Mouse (Mus musculus) forebrain, embryonic 15.5 days (tissue): ENCODE results near the gene Atpaf1. TPM values are rescaled to one million over a fixed set of nuclear protein-coding genes. Genes with fewer than 3 reads are reported as not detected.

Source experiments
- ATAC-seq: fragments of 200-750 bp; cut with Nextera tagmentation; replicated peaks from 2 replicates; pipeline ENCODE4 v1.8.0; 2017; ENCODE audit warnings: mild to moderate bottlenecking, moderate TSS enrichment, moderate library complexity
- H3K27ac ChIP-seq: fragments of 300-500 bp; sonication (generic); replicated peaks from 2 replicates; pipeline ENCODE4 v1.5.1; 2015; ENCODE audit warnings: mild to moderate bottlenecking, inconsistent platforms
- H3K27me3 ChIP-seq: fragments of 300-500 bp; sonication (generic); 2 replicates; pipeline ENCODE4 v1.6.1; 2015; ENCODE audit warnings: inconsistent platforms
- H3K36me3 ChIP-seq: fragments of 300-500 bp; sonication (generic); 2 replicates; pipeline ENCODE4 v1.6.1; 2015; ENCODE audit warnings: mild to moderate bottlenecking, inconsistent platforms
- H3K4me1 ChIP-seq: fragments of 300-500 bp; sonication (generic); 2 replicates; pipeline ENCODE4 v1.6.1; 2015; ENCODE audit warnings: inconsistent platforms
- H3K4me2 ChIP-seq: fragments of 300-500 bp; sonication (generic); replicated peaks from 2 replicates; pipeline ENCODE4 v1.6.1; 2015; ENCODE audit warnings: mild to moderate bottlenecking, inconsistent platforms
- H3K4me3 ChIP-seq: fragments of 300-500 bp; sonication (generic); 2 replicates; pipeline ENCODE4 v1.5.1; 2015; ENCODE audit warnings: mild to moderate bottlenecking, inconsistent platforms
- H3K9ac ChIP-seq: fragments of 300-500 bp; sonication (generic); replicated peaks from 2 replicates; pipeline ENCODE4 v1.6.1; 2015; ENCODE audit warnings: mild to moderate bottlenecking, inconsistent platforms
- H3K9me3 ChIP-seq: fragments of 300-500 bp; sonication (generic); 2 replicates; pipeline ENCODE4 v1.6.1; 2016; ENCODE audit warnings: inconsistent platforms
- WGBS: fragments of 180-500 bp; shearing (Covaris S2); methylation state at CpG from one replicate; pipeline ENCODE4 v1.1.7; 2015; ENCODE audit warnings: mixed read lengths; 5-methylcytosine and 5-hydroxymethylcytosine counted together
- polyA plus RNA-seq: library from polyadenylated mRNA; unstranded; fragments of >200 nt; fragmentation: Nextera tagmentation; extraction: Ambion mirVana; gene quantifications from 2 replicates; pipeline ENCODE4 v1.2.1, GENCODE M21; 2015

Gene Atpaf1
- polyA plus RNA-seq, 1 experiment from 2014 or later: 34.6 TPM

DNA sequence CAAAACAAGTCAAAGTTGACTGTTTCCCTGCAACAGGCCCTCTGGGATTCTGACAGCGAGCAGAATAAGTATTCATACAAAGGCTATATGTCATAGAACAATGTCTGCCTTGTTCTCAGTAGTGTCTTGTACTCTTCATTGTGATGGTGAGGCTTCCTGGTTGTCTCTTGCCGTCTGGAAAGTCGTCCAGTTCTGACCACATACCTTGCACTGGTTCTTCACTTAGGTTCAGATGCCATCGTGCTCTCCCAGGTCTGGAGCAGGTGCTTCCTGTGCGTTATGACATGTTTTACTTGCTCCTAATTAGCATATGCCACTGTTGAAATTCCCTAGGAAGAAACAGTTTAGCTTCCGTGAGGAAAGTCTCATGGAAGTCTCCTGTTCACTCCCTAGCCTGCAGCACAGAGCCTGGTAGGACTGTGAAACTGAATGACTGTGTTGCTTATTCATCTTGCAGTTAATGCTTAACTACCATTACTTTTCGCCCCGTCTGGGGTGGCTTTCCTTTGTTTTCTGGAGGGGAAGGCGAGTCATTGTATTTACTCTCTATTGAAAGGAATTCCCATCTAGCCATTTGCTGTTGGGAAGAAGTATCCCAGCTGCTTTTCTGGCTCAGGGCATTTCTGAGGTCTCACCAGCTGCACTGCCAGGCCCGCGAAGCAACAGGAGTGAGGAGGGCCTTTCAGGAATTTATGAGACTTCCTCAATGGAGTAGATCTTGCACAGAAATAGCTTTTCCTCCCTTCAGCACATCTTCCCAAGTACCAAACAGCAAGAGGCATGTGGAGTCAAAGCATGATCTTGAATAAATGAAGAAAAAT lies 16.8 kb upstream of the Atpaf1 start:
- H3K36me3 ChIP-seq: peaks cover 49% of the 10 kb centered on the region
- no peaks in the 10 kb centered on the region for H3K4me1 ChIP-seq
- no peak overlapping the region for H3K4me2 ChIP-seq
- ATAC-seq: no peak
- no peak overlapping the region for H3K27ac ChIP-seq
- H3K27me3 ChIP-seq: no peaks in the 10 kb centered on the region
- 63% methylated on average over 11 of the region's 11 CpGs for WGBS
- H3K9ac ChIP-seq: no peak overlapping the region
- H3K4me3 ChIP-seq: no peak overlapping the region
- H3K9me3 ChIP-seq: no peaks in the 10 kb centered on the region

DNA sequence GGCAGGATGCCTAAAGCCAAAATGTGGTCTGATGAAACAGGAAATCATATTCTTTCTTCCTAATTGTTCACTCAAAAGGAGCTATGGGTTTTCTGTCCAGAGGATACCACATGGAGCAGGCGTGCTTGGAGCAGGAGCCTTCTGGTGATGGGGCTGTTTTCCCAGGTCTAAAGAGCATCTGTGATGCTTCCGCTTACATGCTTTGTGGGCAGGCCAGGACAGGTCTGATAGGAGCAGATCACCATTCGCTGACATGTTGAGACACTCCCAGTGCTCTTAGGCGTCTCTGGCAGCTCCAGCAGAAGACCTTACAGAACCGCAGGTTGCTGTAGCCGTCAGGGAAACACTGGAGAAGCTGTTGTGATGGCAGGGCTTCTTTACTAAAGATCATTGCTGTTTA lies 9.6 kb upstream of the Atpaf1 start:
- no peak overlapping the region for H3K4me2 ChIP-seq
- H3K4me3 ChIP-seq: no peak overlapping the region
- no peak overlapping the region for H3K9ac ChIP-seq
- ATAC-seq: no peak
- H3K9me3 ChIP-seq: no peaks in the 10 kb centered on the region
- H3K4me1 ChIP-seq: no peaks in the 10 kb centered on the region
- 86% methylated on average over 6 of the region's 6 CpGs for WGBS
- H3K36me3 ChIP-seq: peaks cover 46% of the 10 kb centered on the region
- no peak overlapping the region for H3K27ac ChIP-seq
- no peaks in the 10 kb centered on the region for H3K27me3 ChIP-seq

DNA sequence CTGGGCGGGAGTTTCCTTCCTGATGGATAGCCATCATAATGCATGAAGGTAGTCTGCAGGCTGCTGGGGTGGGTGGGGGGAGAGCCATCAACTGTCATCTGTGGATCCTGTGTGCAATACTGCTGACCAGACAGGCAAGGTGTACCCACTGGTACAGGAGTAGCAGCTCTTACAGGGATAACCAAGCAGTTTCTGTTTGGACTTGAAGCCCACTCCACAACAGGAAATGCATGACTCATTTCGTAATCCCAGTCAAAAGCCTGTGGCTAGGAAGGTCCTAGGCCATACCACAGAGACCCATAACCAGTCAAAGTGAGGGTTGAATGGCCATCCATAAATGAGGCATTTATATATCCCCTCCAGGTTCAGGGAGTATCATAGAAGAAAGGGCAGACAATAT lies 7.0 kb upstream of the Atpaf1 start:
- Histone ChIP-seq H3K36me3 (peaks cover 33% of the 10 kb centered on the region), H3K4me3 (no peak overlapping the region), H3K27me3 (no peaks in the 10 kb centered on the region), H3K27ac (no peak overlapping the region), H3K9me3 (no peaks in the 10 kb centered on the region), H3K4me1 (no peaks in the 10 kb centered on the region), H3K4me2 (no peak overlapping the region), H3K9ac (no peak overlapping the region)
- 93% methylated on average over 2 of the region's 2 CpGs for WGBS
- no peak for ATAC-seq

DNA sequence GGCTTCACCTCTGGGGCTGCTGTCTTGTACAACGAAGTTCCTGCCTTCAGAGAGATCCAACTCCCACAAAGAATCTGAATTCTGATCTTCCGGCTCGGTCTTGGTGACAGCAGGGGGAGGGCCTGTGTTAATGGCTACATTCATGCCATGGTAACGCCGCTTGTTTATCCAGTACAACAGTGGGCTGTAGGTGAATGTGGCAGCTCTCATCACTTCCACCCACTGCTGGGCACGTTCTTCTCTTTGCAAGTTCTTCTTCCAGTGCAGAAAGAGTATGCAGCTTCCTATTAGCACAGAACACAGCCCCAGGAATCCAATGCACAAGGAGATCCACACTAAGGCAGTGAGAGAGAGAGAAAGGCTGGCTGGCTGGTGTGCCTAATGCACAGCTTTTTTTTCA lies 4.3 kb upstream of the Atpaf1 start:
- WGBS: 48% methylated on average over 6 of the region's 6 CpGs
- H3K27me3 ChIP-seq: no peaks in the 10 kb centered on the region
- H3K9ac ChIP-seq: no peak overlapping the region
- H3K4me3 ChIP-seq: no peak overlapping the region
- no peak overlapping the region for H3K27ac ChIP-seq
- H3K4me1 ChIP-seq: peaks cover 9% of the 10 kb centered on the region
- ATAC-seq: no peak
- H3K9me3 ChIP-seq: no peaks in the 10 kb centered on the region
- H3K36me3 ChIP-seq: peaks cover 13% of the 10 kb centered on the region; the same call in 1 of the 2 replicates
- no peak overlapping the region for H3K4me2 ChIP-seq

DNA sequence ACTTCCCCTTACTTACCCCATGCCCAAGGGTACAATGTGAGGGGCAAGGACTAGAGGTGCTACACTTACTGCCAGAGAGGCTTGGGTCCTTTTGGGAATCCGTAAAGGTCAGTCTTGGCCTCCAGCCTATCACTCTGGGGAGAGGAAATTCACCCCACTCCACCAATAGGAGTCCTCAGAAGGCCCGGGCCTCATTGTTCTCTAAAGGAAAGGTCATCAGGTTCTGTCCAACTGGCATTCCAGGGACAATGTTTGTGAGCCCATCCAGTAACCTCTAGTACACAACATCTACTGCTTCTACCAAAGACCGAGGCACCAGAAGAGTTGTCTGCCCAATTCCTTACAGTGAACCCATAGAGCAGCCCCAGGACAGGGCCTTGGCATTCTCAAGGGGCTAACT lies 3.7 kb upstream of the Atpaf1 start, which contains the start of gene Tex38:
Tex38 (minus strand) TSS at position 101 of the 400 bp plus-strand sequence.
- Histone ChIP-seq H3K36me3 (peaks cover 12% of the 10 kb centered on the region; the same call in 1 of the 2 replicates), H3K27me3 (no peaks in the 10 kb centered on the region), H3K9me3 (no peaks in the 10 kb centered on the region), H3K27ac (no peak within 1 kb of the TSS), H3K9ac (no peak within 1 kb of the TSS), H3K4me3 (no peak within 1 kb of the TSS), H3K4me2 (no peak within 1 kb of the TSS), H3K4me1 (peaks cover 15% of the 10 kb centered on the region)
- no peak for ATAC-seq
- 78% methylated on average over 3 of the region's 3 CpGs for WGBS

DNA sequence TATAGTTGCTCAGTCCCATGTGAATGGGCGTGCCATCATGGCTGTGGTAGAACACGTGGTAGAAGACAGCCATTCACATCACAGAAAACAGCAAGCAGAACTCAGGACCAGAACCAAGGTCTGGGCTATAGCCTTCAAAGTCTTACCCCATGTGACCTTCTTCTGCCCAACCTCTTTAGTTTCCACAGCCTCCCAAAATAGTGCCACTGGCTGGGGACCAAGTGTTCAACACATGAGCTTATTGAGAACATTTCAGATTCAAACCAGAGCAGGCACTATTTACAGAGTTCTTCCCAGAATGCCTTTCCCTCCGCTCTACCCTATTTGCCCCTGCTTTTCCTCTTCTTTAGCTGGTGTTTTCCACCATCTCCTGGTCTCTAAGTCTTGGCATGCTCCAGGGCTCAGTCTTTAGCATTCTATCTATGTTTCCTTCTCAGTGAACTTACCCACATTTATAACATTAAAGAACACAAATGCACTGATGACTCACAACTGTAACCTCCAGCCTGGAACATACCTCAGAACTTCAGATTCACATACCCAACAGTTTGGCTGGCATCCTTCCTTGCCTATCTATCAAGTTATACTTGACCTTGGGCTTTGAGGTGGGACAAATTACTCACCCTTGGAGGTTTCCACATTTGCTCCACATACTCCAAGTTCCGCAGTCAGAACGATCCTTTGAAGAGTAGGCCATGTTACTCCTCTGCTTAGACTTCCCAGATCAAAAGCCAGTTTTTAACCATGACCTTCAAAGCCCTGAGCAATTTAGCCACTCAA lies 2.4 kb upstream of the Atpaf1 start:
- H3K4me2 ChIP-seq: no peak overlapping the region
- H3K4me3 ChIP-seq: no peak overlapping the region
- WGBS: 83% methylated on average over 5 of the region's 5 CpGs
- no peak overlapping the region for H3K27ac ChIP-seq
- H3K27me3 ChIP-seq: no peaks in the 10 kb centered on the region
- ATAC-seq: no peak
- H3K9me3 ChIP-seq: no peaks in the 10 kb centered on the region
- H3K36me3 ChIP-seq: peaks cover 6% of the 10 kb centered on the region; the same call in 1 of the 2 replicates
- H3K4me1 ChIP-seq: peaks cover 16% of the 10 kb centered on the region
- H3K9ac ChIP-seq: no peak overlapping the region

DNA sequence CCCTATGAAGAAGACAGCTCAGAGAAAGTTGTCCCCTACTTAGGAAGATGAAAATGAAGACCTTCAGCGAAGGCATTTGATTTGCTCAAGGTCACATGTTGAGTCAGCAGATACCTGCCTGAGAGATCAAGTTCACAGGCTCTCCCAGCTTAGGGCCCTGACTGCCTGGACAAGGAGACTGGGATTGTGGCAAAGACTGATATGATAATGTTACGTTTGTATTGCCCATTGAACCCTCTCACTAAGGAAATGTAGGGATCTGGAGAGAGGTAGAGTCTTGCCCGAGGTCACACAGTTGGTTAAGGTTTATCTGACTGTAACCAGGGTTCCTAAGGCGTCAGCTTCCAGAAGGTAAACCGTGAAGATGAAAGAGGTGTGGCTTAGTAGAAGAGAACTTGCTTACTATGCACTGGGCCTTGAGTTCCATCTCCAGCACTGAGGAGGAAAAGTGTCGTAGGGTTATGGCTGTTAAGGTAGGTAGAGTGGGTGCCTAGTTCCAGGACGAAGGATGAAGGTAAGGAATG lies 961 bp downstream of the Atpaf1 start:
- Histone ChIP-seq H3K4me1 (peaks cover 16% of the 10 kb centered on the region), H3K9ac (peak overlapping the region; percentile 80), H3K36me3 (0 out of 2 replicates have a peak, but pooled peaks cover 4% of the 10 kb centered on the region), H3K9me3 (no peaks in the 10 kb centered on the region), H3K27me3 (no peaks in the 10 kb centered on the region), H3K27ac (no peak overlapping the region), H3K4me3 (peak overlapping the region; percentile 94), H3K4me2 (peak overlapping the region; percentile 74)
- 60% methylated on average over 7 of the region's 7 CpGs for WGBS
- peak; percentile 9; the same call in 1 of the 2 replicates for ATAC-seq

DNA sequence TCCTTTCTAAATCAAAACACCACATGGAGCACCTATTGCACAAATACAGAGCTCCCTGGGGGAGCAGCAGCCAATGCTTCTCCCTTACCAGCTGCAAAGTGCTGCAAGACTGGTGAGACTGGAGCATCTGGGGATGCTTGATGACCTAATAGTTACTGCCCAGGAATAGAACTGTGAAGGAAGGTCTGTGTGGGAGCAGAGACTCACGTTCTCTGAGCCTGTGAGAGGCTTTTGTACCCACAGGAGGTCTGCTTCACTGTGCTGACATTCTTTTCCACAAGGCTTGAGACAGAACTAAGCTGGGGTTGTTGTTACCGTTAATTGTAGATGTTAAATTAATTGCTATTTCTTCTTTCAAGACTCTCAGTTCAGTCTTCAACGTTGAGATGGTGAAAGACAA lies 6.3 kb downstream of the Atpaf1 start:
- 70% methylated on average over 3 of the region's 3 CpGs for WGBS
- H3K36me3 ChIP-seq: peaks cover 31% of the 10 kb centered on the region
- ATAC-seq: no peak
- no peaks in the 10 kb centered on the region for H3K27me3 ChIP-seq
- no peak overlapping the region for H3K27ac ChIP-seq
- H3K9ac ChIP-seq: no peak overlapping the region
- peaks cover 2% of the 10 kb centered on the region for H3K4me1 ChIP-seq
- H3K9me3 ChIP-seq: no peaks in the 10 kb centered on the region
- H3K4me2 ChIP-seq: no peak overlapping the region
- H3K4me3 ChIP-seq: no peak overlapping the region

DNA sequence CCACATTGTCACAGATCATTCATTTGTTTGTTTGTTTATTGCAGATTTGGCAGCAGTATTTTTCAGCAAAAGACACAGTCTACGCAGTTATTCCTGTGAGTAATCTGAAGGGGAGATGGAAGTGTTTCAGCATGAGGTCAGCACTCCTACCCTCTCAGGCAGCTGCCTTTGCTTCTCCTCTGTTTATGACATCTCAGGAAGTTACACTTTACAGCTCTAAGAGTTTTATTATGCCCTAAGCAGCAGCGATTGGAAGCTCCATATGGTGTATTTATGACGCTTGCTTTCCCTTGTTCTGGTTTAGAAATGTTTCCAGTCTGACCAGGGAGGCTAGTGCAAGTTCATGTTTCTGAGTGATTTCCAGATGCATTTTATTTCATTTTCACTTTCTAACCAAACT lies 10.7 kb downstream of the Atpaf1 start:
- H3K36me3 ChIP-seq: peaks cover 53% of the 10 kb centered on the region

DNA sequence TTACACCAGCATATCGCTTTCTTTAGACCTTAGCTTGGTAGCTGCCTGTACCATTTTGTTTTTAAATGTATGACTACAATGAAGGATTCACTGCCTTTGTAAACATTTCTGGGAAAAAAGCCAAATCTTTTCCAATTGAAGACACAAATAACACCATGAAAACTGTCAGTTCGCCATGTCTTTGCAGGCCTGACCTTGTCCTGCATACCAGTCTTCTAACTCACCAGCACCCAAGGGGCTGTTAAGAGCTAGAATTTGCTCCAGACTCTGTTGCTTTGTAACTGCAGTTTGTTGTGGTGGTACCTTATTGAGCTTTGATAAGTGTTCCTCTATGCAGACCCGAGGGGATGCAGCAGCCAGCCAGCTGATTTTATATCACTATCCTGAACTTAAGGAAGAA lies 15.4 kb downstream of the Atpaf1 start:
- H3K27ac ChIP-seq: no peak overlapping the region
- H3K9ac ChIP-seq: no peak overlapping the region
- no peaks in the 10 kb centered on the region for H3K4me1 ChIP-seq
- H3K4me2 ChIP-seq: no peak overlapping the region
- WGBS: 56% methylated on average over 3 of the region's 3 CpGs
- no peak for ATAC-seq
- H3K9me3 ChIP-seq: no peaks in the 10 kb centered on the region
- H3K4me3 ChIP-seq: no peak overlapping the region
- peaks cover 49% of the 10 kb centered on the region for H3K36me3 ChIP-seq
- H3K27me3 ChIP-seq: no peaks in the 10 kb centered on the region

More for the DNA sequence above, 10.7 kb downstream of the Atpaf1 start:
- no peak for ATAC-seq
- Histone ChIP-seq H3K9ac (no peak overlapping the region), H3K27me3 (no peaks in the 10 kb centered on the region), H3K4me3 (no peak overlapping the region), H3K9me3 (no peaks in the 10 kb centered on the region), H3K4me2 (no peak overlapping the region), H3K27ac (no peak overlapping the region), H3K4me1 (no peaks in the 10 kb centered on the region)
- WGBS: 96% methylated on average over 3 of the region's 3 CpGs

DNA sequence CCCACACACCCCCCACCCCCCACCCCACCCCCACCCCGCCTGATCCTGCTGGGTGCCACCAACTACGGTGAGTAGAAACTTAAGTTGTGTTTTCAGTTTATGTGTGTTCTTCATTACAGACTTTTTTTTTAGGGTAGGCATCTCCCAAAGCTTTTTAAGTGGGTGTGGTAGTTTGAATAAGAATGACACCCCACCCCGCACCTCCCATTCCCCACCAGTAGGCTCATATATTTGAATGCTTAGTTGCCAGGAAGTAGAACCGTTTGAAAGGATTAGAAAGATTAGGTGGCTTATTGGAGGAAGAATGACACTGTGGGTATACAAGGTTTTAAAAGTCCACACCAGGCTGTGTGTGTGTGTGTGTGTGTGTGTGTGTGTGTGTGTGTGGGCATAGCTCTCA lies 27.7 kb downstream of the Atpaf1 start:
- Histone ChIP-seq H3K36me3 (peaks cover 15% of the 10 kb centered on the region; the same call in 1 of the 2 replicates), H3K4me1 (no peaks in the 10 kb centered on the region), H3K27me3 (no peaks in the 10 kb centered on the region), H3K9me3 (no peaks in the 10 kb centered on the region), H3K27ac (no peak overlapping the region), H3K4me2 (no peak overlapping the region), H3K9ac (no peak overlapping the region), H3K4me3 (no peak overlapping the region)
- 76% methylated on average over 4 of the region's 4 CpGs for WGBS
- no peak for ATAC-seq

DNA sequence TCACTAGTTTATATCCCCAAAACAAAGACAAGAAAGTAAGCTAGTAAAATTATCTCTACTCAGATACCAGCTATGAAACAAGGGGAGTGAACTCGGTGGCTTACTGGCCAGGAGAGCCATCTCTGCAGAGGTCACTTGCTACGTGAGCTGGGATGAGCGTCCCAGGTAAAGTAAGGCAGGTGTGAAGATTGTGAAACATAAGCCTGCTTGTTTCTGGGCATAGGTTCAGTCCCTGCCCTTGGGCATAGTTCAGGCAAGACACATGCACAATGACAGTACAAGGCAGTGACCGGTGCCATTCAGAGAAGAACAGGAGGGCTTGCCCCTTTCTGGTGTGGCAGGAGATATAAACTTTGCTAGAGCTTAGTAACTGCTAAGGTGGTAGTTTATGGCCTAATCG lies 31.0 kb downstream of the Atpaf1 start:
- H3K4me1 ChIP-seq: no peaks in the 10 kb centered on the region
- no peak overlapping the region for H3K9ac ChIP-seq
- WGBS: 95% methylated on average over 5 of the region's 5 CpGs
- H3K4me3 ChIP-seq: no peak overlapping the region
- no peak for ATAC-seq
- peaks cover 15% of the 10 kb centered on the region; the same call in 1 of the 2 replicates for H3K36me3 ChIP-seq
- no peak overlapping the region for H3K27ac ChIP-seq
- H3K27me3 ChIP-seq: no peaks in the 10 kb centered on the region
- H3K4me2 ChIP-seq: no peak overlapping the region
- H3K9me3 ChIP-seq: no peaks in the 10 kb centered on the region
